Mouse (Mus musculus) forebrain, embryonic 15.5 days (tissue): ENCODE results near the gene Commd8. TPM values are rescaled to one million over a fixed set of nuclear protein-coding genes. Genes with fewer than 3 reads are reported as not detected.

Experiments used
- ATAC-seq: fragments of 200-750 bp; cut with Nextera tagmentation; replicated peaks from 2 replicates; pipeline ENCODE4 v1.8.0; 2017; ENCODE audit warnings: mild to moderate bottlenecking, moderate TSS enrichment, moderate library complexity
- H3K27ac ChIP-seq: fragments of 300-500 bp; sonication (generic); replicated peaks from 2 replicates; pipeline ENCODE4 v1.5.1; 2015; ENCODE audit warnings: mild to moderate bottlenecking, inconsistent platforms
- H3K27me3 ChIP-seq: fragments of 300-500 bp; sonication (generic); 2 replicates; pipeline ENCODE4 v1.6.1; 2015; ENCODE audit warnings: inconsistent platforms
- H3K36me3 ChIP-seq: fragments of 300-500 bp; sonication (generic); 2 replicates; pipeline ENCODE4 v1.6.1; 2015; ENCODE audit warnings: mild to moderate bottlenecking, inconsistent platforms
- H3K4me1 ChIP-seq: fragments of 300-500 bp; sonication (generic); 2 replicates; pipeline ENCODE4 v1.6.1; 2015; ENCODE audit warnings: inconsistent platforms
- H3K4me2 ChIP-seq: fragments of 300-500 bp; sonication (generic); replicated peaks from 2 replicates; pipeline ENCODE4 v1.6.1; 2015; ENCODE audit warnings: mild to moderate bottlenecking, inconsistent platforms
- H3K4me3 ChIP-seq: fragments of 300-500 bp; sonication (generic); 2 replicates; pipeline ENCODE4 v1.5.1; 2015; ENCODE audit warnings: mild to moderate bottlenecking, inconsistent platforms
- H3K9ac ChIP-seq: fragments of 300-500 bp; sonication (generic); replicated peaks from 2 replicates; pipeline ENCODE4 v1.6.1; 2015; ENCODE audit warnings: mild to moderate bottlenecking, inconsistent platforms
- H3K9me3 ChIP-seq: fragments of 300-500 bp; sonication (generic); 2 replicates; pipeline ENCODE4 v1.6.1; 2016; ENCODE audit warnings: inconsistent platforms
- WGBS: fragments of 180-500 bp; shearing (Covaris S2); methylation state at CpG from one replicate; pipeline ENCODE4 v1.1.7; 2015; ENCODE audit warnings: mixed read lengths; 5-methylcytosine and 5-hydroxymethylcytosine counted together
- polyA plus RNA-seq: library from polyadenylated mRNA; unstranded; fragments of >200 nt; fragmentation: Nextera tagmentation; extraction: Ambion mirVana; gene quantifications from 2 replicates; pipeline ENCODE4 v1.2.1, GENCODE M21; 2015

Gene Commd8
- polyA plus RNA-seq: 145 and 146 TPM in 2 replicates

DNA sequence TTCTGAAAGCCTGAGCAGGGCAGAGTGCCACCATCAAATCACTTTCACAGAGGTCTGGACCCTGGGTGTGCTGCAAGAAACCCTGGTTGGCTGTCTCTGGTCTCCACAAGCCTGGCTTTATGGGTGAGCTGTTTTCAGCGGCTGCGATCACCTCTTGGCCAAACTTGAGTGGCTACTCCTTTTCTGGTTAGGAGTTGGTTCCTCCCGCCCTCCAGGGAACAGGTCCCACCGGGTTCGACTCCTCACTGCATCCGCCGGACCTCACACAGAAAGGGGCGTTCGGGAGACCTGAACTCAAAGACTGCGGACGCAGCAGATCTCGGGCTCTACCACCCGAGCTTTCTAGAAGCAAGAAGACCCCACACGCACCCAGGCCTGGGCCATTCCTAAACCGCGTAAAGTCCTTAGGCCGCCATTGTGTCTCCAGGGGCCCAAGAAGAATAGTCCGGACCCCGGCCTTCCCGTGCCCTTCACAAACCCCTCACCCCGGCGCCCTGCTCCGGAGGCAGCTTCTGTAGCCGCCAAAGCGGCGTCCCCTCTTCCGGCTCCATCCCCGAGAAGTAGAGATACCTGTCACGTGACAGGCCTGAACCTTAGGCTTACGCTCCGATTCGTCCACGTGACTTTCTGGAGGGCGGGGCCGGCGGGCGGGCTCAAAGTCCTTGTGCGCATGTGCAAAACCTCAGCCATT, at the start of gene Commd8:
TSS of gene Commd8 (minus strand) at position 596 of the 691 bp plus-strand sequence.
- under 1% methylated on average over 38 of the region's 38 CpGs for WGBS
- H3K27me3 ChIP-seq: no peaks in the 10 kb centered on the region
- H3K9ac ChIP-seq: peak within 1 kb of the TSS; percentile 75
- H3K36me3 ChIP-seq: peaks cover 4% of the 10 kb centered on the region; the same call in 1 of the 2 replicates
- no peaks in the 10 kb centered on the region for H3K9me3 ChIP-seq
- peaks cover 10% of the 10 kb centered on the region for H3K4me1 ChIP-seq
- peak within 1 kb of the TSS; percentile 65 for H3K27ac ChIP-seq
- H3K4me3 ChIP-seq: peak within 1 kb of the TSS; percentile 95
- peak; percentile 96 for ATAC-seq
- peak within 1 kb of the TSS; percentile 70 for H3K4me2 ChIP-seq

DNA sequence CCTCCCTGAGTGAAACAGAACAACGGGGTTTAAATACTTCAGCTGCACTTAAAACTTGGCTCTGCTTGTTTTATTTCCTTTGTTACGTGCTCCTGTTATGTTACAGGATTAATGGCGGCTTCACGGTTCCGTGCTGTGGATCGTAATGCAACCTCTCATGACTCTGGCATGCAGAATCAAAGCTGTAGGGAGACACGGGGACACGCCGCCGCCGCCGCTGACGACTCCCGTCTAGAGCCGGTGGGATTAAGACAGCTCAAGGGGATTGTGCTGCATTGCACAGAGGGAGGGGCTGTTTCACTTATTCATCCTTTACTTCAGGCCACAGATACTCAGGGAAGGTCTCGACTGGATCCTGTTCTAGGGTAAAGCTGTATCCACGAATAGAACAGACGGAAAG, 43.8 kb upstream of the Commd8 start:
- WGBS: 80% methylated on average over 18 of the region's 18 CpGs
- Histone ChIP-seq H3K9me3 (no peaks in the 10 kb centered on the region), H3K4me2 (no peak overlapping the region), H3K36me3 (no peaks in the 10 kb centered on the region), H3K4me3 (no peak overlapping the region), H3K4me1 (no peaks in the 10 kb centered on the region), H3K9ac (no peak overlapping the region), H3K27me3 (no peaks in the 10 kb centered on the region), H3K27ac (no peak overlapping the region)
- no peak for ATAC-seq

DNA sequence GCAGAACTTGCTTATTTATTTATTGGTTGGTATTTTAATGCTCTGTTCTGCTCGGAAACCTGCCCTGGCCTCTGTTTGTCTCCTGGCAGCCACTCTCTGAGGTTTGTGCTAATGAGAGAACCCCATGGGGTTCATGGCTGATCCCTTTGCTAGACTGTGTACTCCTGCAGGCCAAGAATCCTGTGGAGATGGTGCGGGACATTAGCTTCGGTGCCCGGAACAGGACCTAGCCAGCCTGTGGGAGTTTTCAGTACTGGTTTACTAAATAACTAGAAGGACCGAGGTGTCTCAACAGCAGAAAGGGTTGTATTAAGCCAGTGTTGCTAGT, 42.8 kb upstream of the Commd8 start:
- Histone ChIP-seq H3K36me3 (no peaks in the 10 kb centered on the region), H3K9ac (no peak overlapping the region), H3K4me2 (no peak overlapping the region), H3K27me3 (no peaks in the 10 kb centered on the region), H3K9me3 (no peaks in the 10 kb centered on the region), H3K4me3 (no peak overlapping the region), H3K4me1 (no peaks in the 10 kb centered on the region), H3K27ac (no peak overlapping the region)
- ATAC-seq: no peak
- 75% methylated on average over 5 of the region's 5 CpGs for WGBS

DNA sequence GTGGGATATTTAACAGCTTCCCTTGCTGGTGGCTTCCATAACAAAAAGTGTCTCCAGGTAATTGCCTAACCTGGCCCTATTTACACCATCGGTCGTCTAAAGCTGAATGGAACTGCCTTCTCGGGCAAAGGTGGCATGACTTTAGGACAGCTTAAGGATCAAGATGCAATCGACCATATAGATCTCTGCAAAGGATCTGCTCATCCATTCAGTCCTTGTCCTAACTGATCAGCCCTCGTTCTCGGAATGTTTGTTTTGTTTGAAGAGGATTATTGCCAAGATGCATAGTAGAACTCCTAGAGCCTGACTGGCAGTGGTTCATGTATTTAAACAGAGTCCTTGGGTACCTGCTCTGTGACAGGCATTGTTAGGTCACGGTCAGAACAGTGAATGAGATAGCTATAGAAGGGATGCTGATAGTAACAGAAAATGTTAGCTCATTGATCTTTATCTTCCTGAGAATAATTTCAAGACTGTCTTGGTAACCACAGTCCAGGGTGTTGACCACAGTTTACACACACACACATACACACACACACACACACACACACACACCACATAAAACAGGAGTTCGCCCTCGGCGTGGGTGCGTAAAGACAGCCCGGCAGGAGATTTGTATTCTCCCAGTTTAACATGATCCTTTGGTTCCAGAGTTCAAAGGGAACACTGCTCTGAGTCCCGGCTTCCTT, 42.3 kb upstream of the Commd8 start:
- Histone ChIP-seq H3K36me3 (no peaks in the 10 kb centered on the region), H3K9ac (no peak overlapping the region), H3K27me3 (no peaks in the 10 kb centered on the region), H3K9me3 (no peaks in the 10 kb centered on the region), H3K4me2 (no peak overlapping the region), H3K4me3 (no peak overlapping the region), H3K27ac (no peak overlapping the region), H3K4me1 (no peaks in the 10 kb centered on the region)
- WGBS: 73% methylated on average over 13 of the region's 13 CpGs
- ATAC-seq: no peak

DNA sequence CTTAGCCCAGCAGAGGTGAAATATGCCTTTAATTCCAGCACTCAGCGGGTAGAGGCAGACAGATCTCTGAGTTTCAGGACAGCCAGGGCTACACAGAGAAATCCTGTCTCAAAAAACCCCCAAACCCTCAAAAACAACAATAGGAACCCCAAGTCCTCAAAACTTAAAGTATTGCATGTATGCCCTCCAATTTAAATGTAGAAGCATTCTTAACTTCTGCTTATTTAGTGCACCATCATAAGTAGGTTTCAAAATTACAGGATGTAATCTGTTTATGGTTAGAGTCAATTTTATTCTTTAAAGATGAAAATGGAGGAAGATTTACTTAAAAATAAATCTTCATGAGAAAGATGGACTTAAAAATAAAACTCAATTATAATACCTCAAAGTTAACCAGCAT, 40.5 kb upstream of the Commd8 start:
- H3K4me2 ChIP-seq: no peak overlapping the region
- H3K27me3 ChIP-seq: no peaks in the 10 kb centered on the region
- H3K9me3 ChIP-seq: no peaks in the 10 kb centered on the region
- H3K27ac ChIP-seq: no peak overlapping the region
- H3K4me1 ChIP-seq: peaks cover 8% of the 10 kb centered on the region
- WGBS: 93% methylated on average over 1 of the region's 1 CpGs
- H3K9ac ChIP-seq: no peak overlapping the region
- H3K4me3 ChIP-seq: no peak overlapping the region
- no peaks in the 10 kb centered on the region for H3K36me3 ChIP-seq
- ATAC-seq: no peak

DNA sequence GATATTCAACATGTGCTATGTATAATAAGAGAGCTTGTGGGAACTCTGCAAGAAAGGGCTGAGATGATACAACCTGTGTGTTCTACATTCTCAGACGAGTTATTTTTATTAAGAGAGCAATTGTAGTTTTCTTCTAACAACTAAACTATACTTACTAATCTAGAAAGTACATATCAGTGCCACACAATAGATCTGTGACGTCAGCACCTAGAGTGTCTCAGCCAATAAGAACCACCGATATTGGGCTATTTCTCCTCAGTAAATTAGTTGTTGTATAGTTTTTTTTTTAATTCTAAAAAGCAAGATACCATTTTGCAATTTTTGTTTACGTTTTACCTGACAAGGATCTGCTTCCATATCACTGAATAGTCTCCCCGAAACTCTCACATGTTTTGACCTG, 37.3 kb upstream of the Commd8 start:
- Histone ChIP-seq H3K4me3 (no peak overlapping the region), H3K36me3 (no peaks in the 10 kb centered on the region), H3K9me3 (no peaks in the 10 kb centered on the region), H3K4me1 (peaks cover 18% of the 10 kb centered on the region), H3K4me2 (no peak overlapping the region), H3K27ac (no peak overlapping the region), H3K27me3 (no peaks in the 10 kb centered on the region), H3K9ac (no peak overlapping the region)
- ATAC-seq: no peak
- 89% methylated on average over 5 of the region's 5 CpGs for WGBS

DNA sequence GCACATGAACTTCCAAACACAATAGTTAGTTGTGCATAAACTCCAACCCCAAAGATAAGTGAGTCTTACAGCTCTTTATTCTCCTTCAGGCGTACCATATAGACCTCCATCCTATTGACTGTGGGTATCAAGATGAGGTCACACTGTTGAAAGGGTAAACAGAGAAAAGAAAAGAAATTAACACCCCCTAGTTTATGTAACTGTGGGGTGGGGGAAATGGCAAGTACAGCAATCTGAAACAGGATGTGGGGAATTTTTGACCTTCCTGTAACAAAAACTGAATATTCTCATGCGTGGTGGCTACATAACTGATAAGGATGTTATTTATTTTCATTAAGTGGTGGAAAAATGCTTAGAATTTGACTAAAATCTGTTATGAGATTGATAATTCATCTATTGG, 36.5 kb upstream of the Commd8 start:
- H3K27me3 ChIP-seq: no peaks in the 10 kb centered on the region
- no peak for ATAC-seq
- H3K4me1 ChIP-seq: peaks cover 18% of the 10 kb centered on the region
- 0 out of 2 replicates have a peak overlapping the region, but pooled peaks have one; percentile 66 for H3K4me2 ChIP-seq
- no peaks in the 10 kb centered on the region for H3K9me3 ChIP-seq
- H3K9ac ChIP-seq: no peak overlapping the region
- H3K27ac ChIP-seq: no peak overlapping the region
- WGBS: 80% methylated on average over 2 of the region's 2 CpGs
- no peak overlapping the region for H3K4me3 ChIP-seq
- H3K36me3 ChIP-seq: no peaks in the 10 kb centered on the region

DNA sequence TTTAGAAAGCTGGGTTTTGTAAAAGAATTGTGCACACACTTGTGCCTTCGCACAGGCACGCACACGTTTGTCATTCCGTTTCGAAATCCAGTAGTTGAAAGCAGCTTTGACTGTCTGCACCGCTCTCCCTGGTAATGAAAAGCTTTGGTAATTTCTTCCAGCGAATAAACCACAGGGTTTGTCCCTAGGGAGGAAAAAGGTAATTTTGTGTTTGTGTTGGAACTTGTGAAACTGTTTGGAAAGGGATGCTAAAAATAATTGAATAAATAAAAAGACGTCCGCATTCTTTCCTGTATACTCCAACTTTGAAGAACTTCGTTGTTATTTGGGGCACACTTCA, 35.7 kb upstream of the Commd8 start:
- ATAC-seq: peak; percentile 33
- Histone ChIP-seq H3K4me2 (peak overlapping the region; percentile 66), H3K9ac (peak overlapping the region; percentile 39), H3K36me3 (no peaks in the 10 kb centered on the region), H3K9me3 (no peaks in the 10 kb centered on the region), H3K27ac (no peak overlapping the region), H3K4me3 (peak overlapping the region; percentile 50), H3K4me1 (peaks cover 18% of the 10 kb centered on the region), H3K27me3 (no peaks in the 10 kb centered on the region)
- 13% methylated on average over 10 of the region's 10 CpGs for WGBS

DNA sequence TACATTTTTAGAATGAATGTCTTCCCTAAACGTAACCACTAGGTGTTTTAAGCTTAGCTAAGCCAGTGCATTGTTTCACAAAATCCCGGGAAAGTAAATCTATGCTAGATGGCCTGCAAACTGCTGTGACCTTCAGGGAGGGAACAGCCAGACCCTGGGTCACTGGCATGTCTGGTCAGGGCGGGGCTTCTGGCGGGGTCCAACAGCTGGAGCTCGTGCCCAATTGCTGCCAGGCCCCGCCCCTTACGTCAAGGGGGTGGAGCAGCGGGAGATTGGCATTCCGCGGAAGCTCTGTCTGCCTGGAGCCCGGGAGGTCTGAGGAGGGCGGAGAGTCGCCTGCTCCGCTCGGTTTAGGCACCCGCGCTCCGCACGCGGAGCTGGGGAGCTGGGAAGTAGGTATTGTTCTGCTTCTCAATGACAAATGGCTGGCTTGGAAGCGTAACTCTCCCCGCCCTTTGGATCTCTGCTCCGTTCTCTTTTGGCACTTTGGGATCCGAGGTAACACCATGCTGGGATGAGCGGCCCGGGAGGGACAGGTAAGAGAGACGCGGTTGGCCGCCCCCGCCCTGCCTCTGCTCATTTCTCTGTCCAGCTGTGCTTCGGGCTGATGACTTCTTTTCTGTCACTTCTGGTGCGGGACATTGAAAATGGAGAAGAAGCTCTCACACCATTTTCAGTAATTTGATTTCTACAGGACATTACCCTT, 35.2 kb upstream of the Commd8 start:
- Histone ChIP-seq H3K9ac (peak overlapping the region; percentile 39), H3K36me3 (no peaks in the 10 kb centered on the region), H3K9me3 (no peaks in the 10 kb centered on the region), H3K4me3 (peak overlapping the region; percentile 50), H3K27ac (peak overlapping the region; percentile 2; the same call in 1 of the 2 replicates), H3K4me1 (peaks cover 18% of the 10 kb centered on the region), H3K27me3 (no peaks in the 10 kb centered on the region), H3K4me2 (peak overlapping the region; percentile 66)
- WGBS: under 1% methylated on average over 32 of the region's 32 CpGs
- ATAC-seq: peak; percentile 98

DNA sequence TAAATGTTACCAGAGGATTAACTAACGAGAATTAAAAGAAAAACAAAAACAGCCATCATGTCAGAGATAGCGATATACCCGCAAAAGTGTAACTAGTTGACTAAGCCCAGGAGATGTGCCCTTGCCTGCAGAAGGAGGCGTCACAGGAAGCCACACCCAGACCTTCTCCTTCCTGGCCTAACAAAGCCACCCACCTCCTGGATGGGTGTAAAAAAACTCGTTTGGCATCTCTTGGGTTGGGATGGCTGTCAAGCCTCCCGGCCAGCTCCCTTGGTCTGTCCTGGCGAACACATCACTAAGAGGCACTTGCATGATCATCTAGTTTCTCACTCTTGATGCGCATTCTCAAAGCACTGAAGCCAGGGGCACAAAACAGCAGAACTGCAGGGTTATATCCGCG, 34.0 kb upstream of the Commd8 start:
- ATAC-seq: no peak
- H3K36me3 ChIP-seq: no peaks in the 10 kb centered on the region
- no peak overlapping the region for H3K4me3 ChIP-seq
- H3K27ac ChIP-seq: no peak overlapping the region
- peaks cover 18% of the 10 kb centered on the region for H3K4me1 ChIP-seq
- no peaks in the 10 kb centered on the region for H3K27me3 ChIP-seq
- H3K4me2 ChIP-seq: peak overlapping the region; percentile 12; the same call in 1 of the 2 replicates
- no peak overlapping the region for H3K9ac ChIP-seq
- no peaks in the 10 kb centered on the region for H3K9me3 ChIP-seq
- whole genome bisulfite sequencing: 42% methylated on average over 10 of the region's 10 CpGs

DNA sequence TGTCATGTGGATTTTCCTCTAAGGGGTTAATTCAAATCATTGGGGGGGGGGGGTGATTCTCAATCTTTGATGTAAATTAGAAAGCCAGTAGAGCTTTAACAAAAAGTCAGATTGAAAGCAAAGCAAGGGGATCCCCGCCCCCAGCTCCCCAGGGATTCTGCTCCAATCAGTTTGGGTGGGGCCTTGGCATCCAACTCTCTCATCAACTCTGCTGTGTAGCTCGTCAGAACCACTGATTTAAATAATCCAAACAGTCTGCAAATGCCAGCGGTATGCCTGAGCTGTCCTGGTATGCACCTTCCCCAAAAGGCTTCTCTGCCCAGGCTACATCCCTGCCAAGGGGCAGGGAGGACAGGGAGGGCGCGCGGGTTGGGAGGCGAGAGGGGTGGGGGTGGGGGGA, 33.6 kb upstream of the Commd8 start:
- ATAC-seq: no peak
- Histone ChIP-seq H3K27ac (no peak overlapping the region), H3K4me1 (peaks cover 18% of the 10 kb centered on the region), H3K36me3 (no peaks in the 10 kb centered on the region), H3K9me3 (no peaks in the 10 kb centered on the region), H3K4me2 (peak overlapping the region; percentile 12; the same call in 1 of the 2 replicates), H3K4me3 (no peak overlapping the region), H3K9ac (no peak overlapping the region), H3K27me3 (no peaks in the 10 kb centered on the region)
- 18% methylated on average over 7 of the region's 7 CpGs for WGBS

DNA sequence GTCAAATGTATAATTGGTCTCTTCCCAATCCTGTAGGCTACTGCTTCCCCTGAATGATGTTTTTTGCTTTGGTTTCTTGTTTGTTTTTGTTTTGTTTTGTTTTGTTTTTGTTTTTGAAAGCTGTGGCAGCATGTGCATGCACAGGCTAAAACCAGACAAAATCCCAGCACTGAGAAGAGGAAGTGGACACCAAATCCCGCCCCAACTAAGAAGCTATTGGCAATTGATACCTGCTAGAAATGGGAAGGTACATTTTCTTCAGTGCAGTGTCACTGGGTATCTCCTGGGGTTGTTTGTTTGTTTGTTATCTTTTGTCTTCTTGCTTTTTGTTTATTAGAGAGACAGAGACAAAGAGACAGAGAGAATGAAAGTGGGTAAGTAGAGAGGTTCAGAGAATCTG, 27.5 kb upstream of the Commd8 start:
- Histone ChIP-seq H3K9me3 (no peaks in the 10 kb centered on the region), H3K27me3 (no peaks in the 10 kb centered on the region), H3K9ac (no peak overlapping the region), H3K27ac (no peak overlapping the region), H3K4me1 (no peaks in the 10 kb centered on the region), H3K4me3 (no peak overlapping the region), H3K36me3 (no peaks in the 10 kb centered on the region), H3K4me2 (no peak overlapping the region)
- no peak for ATAC-seq
- 100% methylated on average over 1 of the region's 1 CpGs for WGBS
